Mouse (Mus musculus) megakaryocyte, embryonic 14.5 days (primary cell): ENCODE data around the gene Ubn1.

Experiments used
- FLI1 ChIP-seq: IDR thresholded peaks from 2 replicates; pipeline ENCODE4 v1.6.1; 2012; ENCODE audit warnings: low read length, inconsistent platforms, mixed read lengths
- GATA1 ChIP-seq: IDR thresholded peaks from 3 replicates; pipeline ENCODE4 v1.6.1; 2012; ENCODE audit warnings: mixed read lengths, low read length, inconsistent platforms, borderline replicate concordance

DNA sequence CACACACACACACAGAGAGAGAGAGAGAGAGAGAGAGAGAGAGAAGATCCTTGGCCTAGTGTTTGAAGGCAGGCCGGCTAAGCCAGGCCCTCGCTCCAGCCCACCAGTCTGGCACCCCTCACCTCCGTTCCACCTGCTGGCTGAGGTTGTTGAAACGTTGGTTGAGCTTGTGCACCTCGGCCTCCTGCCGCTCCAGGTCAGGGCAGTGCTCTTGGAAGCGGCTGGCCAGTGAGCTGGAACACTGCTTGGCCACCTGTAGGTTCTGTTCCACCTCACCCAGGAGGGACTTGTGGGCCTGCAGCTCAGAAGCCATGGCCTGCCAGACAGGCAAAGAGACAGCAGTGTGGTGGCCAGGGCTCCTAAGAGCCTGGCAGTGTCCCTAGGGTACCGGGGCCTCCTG lies 46.6 kb downstream of the Ubn1 start:
- TF ChIP-seq GATA1 (no peak), FLI1 (no peak)
